Mouse (Mus musculus): Measurements from ENCODE around the gene Dtx3l.

DNA sequence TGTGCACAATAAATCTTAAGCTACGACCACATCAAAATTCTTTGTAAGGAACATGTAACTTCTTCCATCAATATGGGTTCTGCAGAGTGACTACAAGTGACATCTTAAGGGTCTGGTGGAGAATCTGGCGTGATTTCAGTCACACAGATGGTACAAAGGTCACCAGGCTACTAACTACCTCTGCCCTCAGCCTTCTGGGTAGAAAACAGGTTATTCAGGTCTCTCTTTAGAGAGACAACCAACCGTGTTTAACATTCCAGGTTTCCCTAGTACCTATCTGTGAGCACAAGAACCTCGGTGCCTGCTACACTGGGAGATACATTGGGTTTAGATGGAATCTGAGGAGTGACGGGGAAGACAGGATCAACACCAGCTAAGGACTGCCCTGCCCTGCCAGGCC, 24.6 kb downstream of the Dtx3l start:
- TF ChIP-seq POLR2A (IDR thresholded peaks at IDR 0.05; ENCODE audit: extremely low read depth, insufficient read depth, low read length) (no peak), CTCF (IDR thresholded peaks at IDR 0.05; ENCODE audit: extremely low read depth, insufficient read depth, low read length) (no peak)

All from cortical plate, adult 2 months (tissue).